Mouse (Mus musculus) cerebellum, adult 2 months (tissue): ENCODE results near the gene Immp2l. TPM values are rescaled to one million over a fixed set of nuclear protein-coding genes. Genes with fewer than 3 reads are reported as not detected.

Experiments used
- DNase-seq, 2 experiments: peaks; one replicate each; pipeline ENCODE4 v3.0.0; 2021
- H3K27ac ChIP-seq: fragments of 200-500 bp; 2 replicates; pipeline ENCODE4 v1.5.1; 2012; ENCODE audit warnings: low read length, control low read depth, inconsistent platforms; ENCODE audit not compliant: insufficient read depth
- H3K27me3 ChIP-seq: fragments of 200-500 bp; 2 replicates; pipeline ENCODE4 v1.6.1; 2012; ENCODE audit warnings: inconsistent platforms, mild to moderate bottlenecking, low read length, moderate library complexity; ENCODE audit not compliant: control insufficient read depth, insufficient read depth
- H3K4me1 ChIP-seq: fragments of 200-500 bp; 2 replicates; pipeline ENCODE4 v1.6.1; 2011; ENCODE audit warnings: low read length; ENCODE audit not compliant: control insufficient read depth, insufficient read depth
- H3K4me3 ChIP-seq: fragments of 200-500 bp; replicated peaks from 2 replicates; pipeline ENCODE3; 2011; ENCODE audit warnings: mild to moderate bottlenecking, low read depth, low read length, control low read depth; ENCODE audit not compliant: insufficient read depth
- CTCF ChIP-seq: fragments of 200-500 bp; IDR thresholded peaks from 2 replicates; pipeline ENCODE4 v1.5.1; 2011; ENCODE audit warnings: low read depth, mild to moderate bottlenecking, control low read depth, low read length, moderate library complexity, borderline replicate concordance; ENCODE audit not compliant: insufficient read depth
- POLR2A ChIP-seq: fragments of 200-500 bp; IDR thresholded peaks from 2 replicates; pipeline ENCODE4 v1.6.1; 2011; ENCODE audit warnings: low read length, control low read depth, borderline replicate concordance; ENCODE audit not compliant: insufficient read depth
- WGBS: fragments of 180-500 bp; shearing (Covaris S2); methylation state at CpG from one replicate; pipeline ENCODE4 v1.1.7; 2018; 5-methylcytosine and 5-hydroxymethylcytosine counted together
- polyA plus RNA-seq: library from polyadenylated mRNA; depleted of rRNA; stranded (reverse); fragments of >200 nt; gene quantifications from 2 replicates; pipeline ENCODE4 v1.2.3, GENCODE M21; 2012

The Immp2l gene
- polyA plus RNA-seq, 1 experiment: 11.4 TPM

GRCm38 (mm10) chr12:41055941-41056340 is 32.1 kb downstream of the Immp2l start:
- Histone ChIP-seq H3K27me3 (no peaks in the 10 kb centered on the region), H3K4me1 (peaks cover 6% of the 10 kb centered on the region), H3K4me3 (no peak overlapping the region), H3K27ac (no peak overlapping the region)
- DNase-seq: no peak
- TF ChIP-seq CTCF: no peak
- TF ChIP-seq POLR2A: no peak

- no peak for TF ChIP-seq CTCF
- TF ChIP-seq POLR2A: no peak
- no peak overlapping the region for H3K4me3 ChIP-seq
- no peak overlapping the region for H3K27ac ChIP-seq
- no peaks in the 10 kb centered on the region for H3K27me3 ChIP-seq
- DNase-seq: no peak
- H3K4me1 ChIP-seq: no peaks in the 10 kb centered on the region
- 93% methylated on average over 3 of the region's 3 CpGs for WGBS
Measured at GRCm38 (mm10) chr12:41063281-41063680, 39.4 kb downstream of the Immp2l start.

- Histone ChIP-seq H3K27ac (no peak overlapping the region), H3K4me3 (no peak overlapping the region), H3K27me3 (no peaks in the 10 kb centered on the region), H3K4me1 (no peaks in the 10 kb centered on the region)
- no peak for TF ChIP-seq POLR2A
- no peak for TF ChIP-seq CTCF
- no peak for DNase-seq
- WGBS: 95% methylated on average over 1 of the region's 1 CpGs
Measured at GRCm38 (mm10) chr12:41081843-41082242, 58.0 kb downstream of the Immp2l start.

- Histone ChIP-seq H3K27me3 (no peaks in the 10 kb centered on the region), H3K4me3 (no peak overlapping the region), H3K27ac (no peak overlapping the region), H3K4me1 (no peaks in the 10 kb centered on the region)
- WGBS: 79% methylated on average over 2 of the region's 2 CpGs
- DNase-seq: no peak
- no peak for TF ChIP-seq POLR2A
Measured at GRCm38 (mm10) chr12:41084370-41085089, 60.6 kb downstream of the Immp2l start.

GRCm38 (mm10) chr12:41089931-41090366 is 66.1 kb downstream of the Immp2l start:
- no peak overlapping the region for H3K27ac ChIP-seq
- no peaks in the 10 kb centered on the region for H3K27me3 ChIP-seq
- DNase-seq: no peak
- no peaks in the 10 kb centered on the region for H3K4me1 ChIP-seq
- WGBS: 94% methylated on average over 5 of the region's 5 CpGs
- TF ChIP-seq CTCF: no peak
- H3K4me3 ChIP-seq: no peak overlapping the region

- H3K4me1 ChIP-seq: no peaks in the 10 kb centered on the region
- no peak for DNase-seq
- no peaks in the 10 kb centered on the region for H3K27me3 ChIP-seq
- H3K27ac ChIP-seq: no peak overlapping the region
- TF ChIP-seq POLR2A (no peak), CTCF (no peak)
- WGBS: 41% methylated on average over 2 of the region's 2 CpGs
- no peak overlapping the region for H3K4me3 ChIP-seq
Measured at GRCm38 (mm10) chr12:41090771-41091170, 66.9 kb downstream of the Immp2l start.

- no peak for DNase-seq
- TF ChIP-seq POLR2A (no peak), CTCF (no peak)
- 86% methylated on average over 2 of the region's 2 CpGs for WGBS
- H3K27me3 ChIP-seq: no peaks in the 10 kb centered on the region
- H3K27ac ChIP-seq: no peak overlapping the region
- H3K4me3 ChIP-seq: no peak overlapping the region
- no peaks in the 10 kb centered on the region; the same call in 1 of the 2 replicates for H3K4me1 ChIP-seq
Measured at GRCm38 (mm10) chr12:41091316-41091715, 67.4 kb downstream of the Immp2l start.

GRCm38 (mm10) chr12:41096045-41096444 is 72.2 kb downstream of the Immp2l start:
- Histone ChIP-seq H3K4me3 (no peak overlapping the region), H3K4me1 (no peaks in the 10 kb centered on the region; the same call in 1 of the 2 replicates), H3K27me3 (no peaks in the 10 kb centered on the region), H3K27ac (no peak overlapping the region)
- 65% methylated on average over 4 of the region's 4 CpGs for WGBS
- TF ChIP-seq POLR2A: no peak
- no peak for TF ChIP-seq CTCF
- DNase-seq: no peak

GRCm38 (mm10) chr12:41097406-41097805 is 73.5 kb downstream of the Immp2l start:
- no peaks in the 10 kb centered on the region for H3K27me3 ChIP-seq
- H3K27ac ChIP-seq: no peak overlapping the region
- 0 out of 2 replicates have a peak, but pooled peaks have one; percentile 11 for TF ChIP-seq CTCF
- TF ChIP-seq POLR2A: no peak
- H3K4me3 ChIP-seq: no peak overlapping the region
- DNase-seq: no peak
- H3K4me1 ChIP-seq: no peaks in the 10 kb centered on the region; the same call in 1 of the 2 replicates
- 46% methylated on average over 5 of the region's 5 CpGs for WGBS
